Mouse (Mus musculus) stomach, embryonic 15.5 days (tissue): ENCODE data around the gene Psmb3. TPM values are rescaled to one million over a fixed set of nuclear protein-coding genes. Genes with fewer than 3 reads are reported as not detected.

Experiments
- ATAC-seq: fragments of 200-750 bp; cut with Nextera tagmentation; 2 replicates; pipeline ENCODE4 v1.8.0; 2017; ENCODE audit warnings: low read depth, moderate number of reproducible peaks, moderate TSS enrichment; ENCODE audit not compliant: insufficient read depth, low FRiP score
- H3K27ac ChIP-seq: fragments of 300-500 bp; sonication (generic); 2 replicates; pipeline ENCODE4 v1.5.1; 2015; ENCODE audit warnings: mild to moderate bottlenecking, inconsistent platforms
- H3K27me3 ChIP-seq: fragments of 300-500 bp; sonication (generic); replicated peaks from 2 replicates; pipeline ENCODE4 v1.6.1; 2015; ENCODE audit warnings: inconsistent platforms
- H3K36me3 ChIP-seq: fragments of 300-500 bp; sonication (generic); 2 replicates; pipeline ENCODE4 v1.6.1; 2015; ENCODE audit warnings: inconsistent platforms
- H3K4me1 ChIP-seq: fragments of 300-500 bp; sonication (generic); 2 replicates; pipeline ENCODE4 v1.6.1; 2015; ENCODE audit warnings: inconsistent platforms
- H3K4me2 ChIP-seq: fragments of 300-500 bp; sonication (generic); 2 replicates; pipeline ENCODE4 v1.6.1; 2015; ENCODE audit warnings: mild to moderate bottlenecking, inconsistent platforms
- H3K4me3 ChIP-seq: fragments of 300-500 bp; sonication (generic); replicated peaks from 2 replicates; pipeline ENCODE4 v1.5.1; 2015; ENCODE audit warnings: inconsistent platforms
- H3K9ac ChIP-seq: fragments of 300-500 bp; sonication (generic); 2 replicates; pipeline ENCODE4 v1.6.1; 2015; ENCODE audit warnings: inconsistent platforms
- H3K9me3 ChIP-seq: fragments of 300-500 bp; sonication (generic); 2 replicates; pipeline ENCODE4 v1.6.1; 2016; ENCODE audit warnings: inconsistent platforms
- WGBS: fragments of 180-500 bp; shearing (Covaris S2); methylation state at CpG from one replicate; pipeline ENCODE4 v1.1.7; 2015; 5-methylcytosine and 5-hydroxymethylcytosine counted together
- polyA plus RNA-seq: library from polyadenylated mRNA; unstranded; fragments of >200 nt; fragmentation: Nextera tagmentation; extraction: Ambion mirVana; gene quantifications from 2 replicates; pipeline ENCODE4 v1.2.1, GENCODE M21; 2015

Psmb3 gene
- polyA plus RNA-seq, 1 experiment from 2014 or later, result 396 TPM

GRCm38 (mm10) chr11:97713896-97714295 is 10.7 kb downstream of the Psmb3 start:
- Histone ChIP-seq H3K36me3 (peaks cover 30% of the 10 kb centered on the region; the same call in 1 of the 2 replicates), H3K9ac (no peak overlapping the region)
- WGBS, result 81% methylated on average over 8 of the region's 8 CpGs

GRCm38 (mm10) chr11:97714356-97714755 is 11.2 kb downstream of the Psmb3 start:
- ATAC-seq, result no peak
- no peak overlapping the region for H3K4me3 ChIP-seq
- H3K36me3 ChIP-seq, result peaks cover 30% of the 10 kb centered on the region
- no peak overlapping the region for H3K27ac ChIP-seq
- H3K4me1 ChIP-seq, result no peaks in the 10 kb centered on the region
- 85% methylated on average over 3 of the region's 3 CpGs for WGBS
- H3K9me3 ChIP-seq, result no peaks in the 10 kb centered on the region
- no peaks in the 10 kb centered on the region for H3K27me3 ChIP-seq
- no peak overlapping the region for H3K4me2 ChIP-seq
- H3K9ac ChIP-seq, result no peak overlapping the region

More at GRCm38 (mm10) chr11:97713896-97714295, 10.7 kb downstream of the Psmb3 start:
- Histone ChIP-seq H3K9me3 (no peaks in the 10 kb centered on the region), H3K4me1 (no peaks in the 10 kb centered on the region), H3K27me3 (no peaks in the 10 kb centered on the region), H3K4me3 (no peak overlapping the region), H3K4me2 (no peak overlapping the region), H3K27ac (no peak overlapping the region)
- no peak for ATAC-seq

GRCm38 (mm10) chr11:97714784-97715760 is 11.9 kb downstream of the Psmb3 start:
- H3K27ac ChIP-seq, result no peak overlapping the region
- H3K27me3 ChIP-seq, result no peaks in the 10 kb centered on the region
- WGBS, result 87% methylated on average over 14 of the region's 14 CpGs
- ATAC-seq, result no peak
- peaks cover 36% of the 10 kb centered on the region for H3K36me3 ChIP-seq
- H3K4me1 ChIP-seq, result no peaks in the 10 kb centered on the region
- no peak overlapping the region for H3K9ac ChIP-seq
- no peaks in the 10 kb centered on the region for H3K9me3 ChIP-seq
- no peak overlapping the region for H3K4me3 ChIP-seq
- no peak overlapping the region for H3K4me2 ChIP-seq

GRCm38 (mm10) chr11:97716021-97716420 is 12.8 kb downstream of the Psmb3 start:
- Histone ChIP-seq H3K4me2 (no peak overlapping the region), H3K27ac (no peak overlapping the region), H3K4me3 (no peak overlapping the region), H3K9me3 (no peaks in the 10 kb centered on the region), H3K36me3 (peaks cover 41% of the 10 kb centered on the region), H3K27me3 (no peaks in the 10 kb centered on the region), H3K9ac (no peak overlapping the region), H3K4me1 (no peaks in the 10 kb centered on the region)
- no peak for ATAC-seq
- WGBS, result 85% methylated on average over 8 of the region's 8 CpGs

- 84% methylated on average over 26 of the region's 26 CpGs for WGBS
- H3K4me3 ChIP-seq, result no peak overlapping the region
- no peaks in the 10 kb centered on the region for H3K27me3 ChIP-seq
- no peak overlapping the region for H3K27ac ChIP-seq
- H3K9me3 ChIP-seq, result no peaks in the 10 kb centered on the region
- H3K36me3 ChIP-seq, result peaks cover 49% of the 10 kb centered on the region
- no peak for ATAC-seq
- H3K9ac ChIP-seq, result no peak overlapping the region
- H3K4me1 ChIP-seq, result no peaks in the 10 kb centered on the region
- no peak overlapping the region for H3K4me2 ChIP-seq
These were observed 14.4 kb downstream of the Psmb3 start for GRCm38 (mm10) chr11:97717369-97718280.

GRCm38 (mm10) chr11:97718281-97718860 is 15.2 kb downstream of the Psmb3 start:
- H3K36me3 ChIP-seq, result peaks cover 49% of the 10 kb centered on the region

GRCm38 (mm10) chr11:97719041-97719440 is 15.8 kb downstream of the Psmb3 start:
- no peak overlapping the region for H3K9ac ChIP-seq
- H3K27ac ChIP-seq, result no peak overlapping the region
- peaks cover 48% of the 10 kb centered on the region for H3K36me3 ChIP-seq
- 82% methylated on average over 4 of the region's 4 CpGs for WGBS
- no peak overlapping the region for H3K4me2 ChIP-seq
- H3K4me1 ChIP-seq, result no peaks in the 10 kb centered on the region
- no peak overlapping the region for H3K4me3 ChIP-seq
- no peak for ATAC-seq
- H3K9me3 ChIP-seq, result no peaks in the 10 kb centered on the region
- no peaks in the 10 kb centered on the region for H3K27me3 ChIP-seq

More at GRCm38 (mm10) chr11:97718281-97718860, 15.2 kb downstream of the Psmb3 start:
- ATAC-seq, result no peak
- WGBS, result 72% methylated on average over 15 of the region's 15 CpGs
- no peak overlapping the region for H3K27ac ChIP-seq
- H3K27me3 ChIP-seq, result no peaks in the 10 kb centered on the region
- H3K4me2 ChIP-seq, result no peak overlapping the region
- H3K4me3 ChIP-seq, result no peak overlapping the region
- H3K9me3 ChIP-seq, result no peaks in the 10 kb centered on the region
- H3K9ac ChIP-seq, result no peak overlapping the region
- no peaks in the 10 kb centered on the region for H3K4me1 ChIP-seq

- WGBS, result 92% methylated on average over 4 of the region's 4 CpGs
- no peaks in the 10 kb centered on the region for H3K4me1 ChIP-seq
- H3K27me3 ChIP-seq, result no peaks in the 10 kb centered on the region
- peaks cover 62% of the 10 kb centered on the region for H3K36me3 ChIP-seq
- no peak overlapping the region for H3K4me2 ChIP-seq
- H3K9me3 ChIP-seq, result no peaks in the 10 kb centered on the region
- ATAC-seq, result no peak
- no peak overlapping the region for H3K27ac ChIP-seq
- no peak overlapping the region for H3K9ac ChIP-seq
- H3K4me3 ChIP-seq, result no peak overlapping the region
These were observed 18.1 kb downstream of the Psmb3 start for GRCm38 (mm10) chr11:97721338-97721737.

GRCm38 (mm10) chr11:97723709-97724108 is 20.5 kb downstream of the Psmb3 start:
- H3K9me3 ChIP-seq, result no peaks in the 10 kb centered on the region
- H3K4me2 ChIP-seq, result no peak overlapping the region
- 0 out of 2 replicates have a peak overlapping the region, but pooled peaks have one; percentile 26 for H3K27ac ChIP-seq
- H3K9ac ChIP-seq, result no peak overlapping the region
- H3K27me3 ChIP-seq, result no peaks in the 10 kb centered on the region
- 75% methylated on average over 7 of the region's 7 CpGs for WGBS
- H3K36me3 ChIP-seq, result peaks cover 66% of the 10 kb centered on the region
- no peak for ATAC-seq
- no peaks in the 10 kb centered on the region for H3K4me1 ChIP-seq
- H3K4me3 ChIP-seq, result no peak overlapping the region

- H3K9ac ChIP-seq, result no peak overlapping the region
- peaks cover 41% of the 10 kb centered on the region for H3K36me3 ChIP-seq
These were observed 25.1 kb downstream of the Psmb3 start for GRCm38 (mm10) chr11:97728311-97728710.

GRCm38 (mm10) chr11:97728730-97729129 is 25.5 kb downstream of the Psmb3 start:
- Histone ChIP-seq H3K4me1 (no peaks in the 10 kb centered on the region), H3K4me2 (no peak overlapping the region), H3K4me3 (no peak overlapping the region), H3K36me3 (peaks cover 40% of the 10 kb centered on the region), H3K9me3 (no peaks in the 10 kb centered on the region), H3K27me3 (no peaks in the 10 kb centered on the region), H3K9ac (no peak overlapping the region), H3K27ac (no peak overlapping the region)
- 65% methylated on average over 7 of the region's 7 CpGs for WGBS
- no peak for ATAC-seq

More at GRCm38 (mm10) chr11:97728311-97728710, 25.1 kb downstream of the Psmb3 start:
- Histone ChIP-seq H3K9me3 (no peaks in the 10 kb centered on the region), H3K4me3 (no peak overlapping the region), H3K27ac (no peak overlapping the region), H3K4me2 (no peak overlapping the region), H3K4me1 (no peaks in the 10 kb centered on the region), H3K27me3 (no peaks in the 10 kb centered on the region)
- 68% methylated on average over 7 of the region's 7 CpGs for whole genome bisulfite sequencing
- ATAC-seq, result no peak
